Mouse (Mus musculus): Measurements from ENCODE around the gene Zfp612.
"Not testable (repeated sequence)": the region's sequence is repeated elsewhere in the genome, so short reads cannot be mapped to it uniquely, and the experiment has no call there.

The Zfp612 gene

GRCm38 (mm10) chr8:110079282-110080221 lies at the start of gene Zfp612:
Zfp612 (plus strand) TSS chr8:110079746.
- no peak for DNase-seq (ENCODE audit: low read depth)

- DNase-seq (ENCODE audit: low read depth) = not testable (repeated sequence)
Observed at GRCm38 (mm10) chr8:110033771-110034170, 45.8 kb upstream of the Zfp612 start.

GRCm38 (mm10) chr8:110034331-110034730 lies 45.2 kb upstream of the Zfp612 start:
- DNase-seq (ENCODE audit: low read depth) = no peak

- DNase-seq (ENCODE audit: low read depth) = no peak
Observed at GRCm38 (mm10) chr8:110036156-110036555, 43.4 kb upstream of the Zfp612 start.

GRCm38 (mm10) chr8:110039216-110039615 lies 40.3 kb upstream of the Zfp612 start:
- DNase-seq (ENCODE audit: low read depth) = no peak

GRCm38 (mm10) chr8:110039659-110040058 lies 39.9 kb upstream of the Zfp612 start, which contains the start of gene Chst4:
Chst4 (minus strand) TSS chr8:110039740.
- DNase-seq (ENCODE audit: low read depth) = no peak

- no peak for DNase-seq (ENCODE audit: low read depth)
Observed at GRCm38 (mm10) chr8:110040509-110040908, 39.0 kb upstream of the Zfp612 start.

- DNase-seq (ENCODE audit: low read depth) = no peak
Observed at GRCm38 (mm10) chr8:110051208-110051607, 28.3 kb upstream of the Zfp612 start.

- DNase-seq (ENCODE audit: low read depth) = no peak
Observed at GRCm38 (mm10) chr8:110058207-110058606, 21.3 kb upstream of the Zfp612 start.

GRCm38 (mm10) chr8:110064161-110064560 lies 15.4 kb upstream of the Zfp612 start:
- DNase-seq (ENCODE audit: low read depth) = no peak

GRCm38 (mm10) chr8:110064606-110065365 lies 14.8 kb upstream of the Zfp612 start:
- DNase-seq (ENCODE audit: low read depth) = no peak

GRCm38 (mm10) chr8:110065676-110066075 lies 13.9 kb upstream of the Zfp612 start:
- DNase-seq (ENCODE audit: low read depth) = no peak

- DNase-seq (ENCODE audit: low read depth) = no peak
Observed at GRCm38 (mm10) chr8:110069706-110070105, 9.8 kb upstream of the Zfp612 start.

GRCm38 (mm10) chr8:110071600-110071999 lies 7.9 kb upstream of the Zfp612 start:
- DNase-seq (ENCODE audit: low read depth) = peak; percentile 66

GRCm38 (mm10) chr8:110074496-110074895 lies 5.0 kb upstream of the Zfp612 start:
- no peak for DNase-seq (ENCODE audit: low read depth)

- no peak for DNase-seq (ENCODE audit: low read depth)
Observed at GRCm38 (mm10) chr8:110082416-110083105, 3.0 kb downstream of the Zfp612 start.

- DNase-seq (ENCODE audit: low read depth) = no peak
Observed at GRCm38 (mm10) chr8:110091869-110092268, 12.3 kb downstream of the Zfp612 start.

GRCm38 (mm10) chr8:110100907-110101306 lies 21.4 kb downstream of the Zfp612 start, which contains the start of gene Gm21964:
Gm21964 (plus strand) TSS chr8:110101207.
- no peak for DNase-seq (ENCODE audit: low read depth)

- no peak for DNase-seq (ENCODE audit: low read depth)
Observed at GRCm38 (mm10) chr8:110101676-110102075, 22.1 kb downstream of the Zfp612 start.

GRCm38 (mm10) chr8:110102653-110103052 lies 23.1 kb downstream of the Zfp612 start, which contains the start of gene Gm17720:
Gm17720 (minus strand) TSS chr8:110102753.
- no peak for DNase-seq (ENCODE audit: low read depth)

- peak; percentile 21 for DNase-seq (ENCODE audit: low read depth)
Observed at GRCm38 (mm10) chr8:110119715-110120114, 40.2 kb downstream of the Zfp612 start.

GRCm38 (mm10) chr8:110130537-110130936 lies 51.0 kb downstream of the Zfp612 start:
- peak; percentile 72 for DNase-seq (ENCODE audit: low read depth)
